Mouse (Mus musculus): ENCODE results near the gene Rab38. TPM values are rescaled to one million over a fixed set of nuclear protein-coding genes. Genes with fewer than 3 reads are reported as not detected.

Rab38 gene
- total RNA-seq, 2 experiments from 2014 or later: 0.44 to 0.48 TPM

GRCm38 (mm10) chr7:88522481-88522880 lies 92.4 kb downstream of the Rab38 start:
- no peak for DNase-seq
- intact Hi-C loops (cut with DNase I): no loop called here

- DNase-seq: no peak
- intact Hi-C loops (cut with DNase I): no loop called here
Observed at GRCm38 (mm10) chr7:88527100-88527671, 97.1 kb downstream of the Rab38 start.

GRCm38 (mm10) chr7:88536127-88536531 lies 106.1 kb downstream of the Rab38 start:
- no peak for DNase-seq
- intact Hi-C loops (cut with DNase I): no loop called here

GRCm38 (mm10) chr7:88536743-88537142 lies 106.7 kb downstream of the Rab38 start:
- intact Hi-C loops (cut with DNase I): no loop called here
- no peak for DNase-seq

Other genes with a start within 250 kb of the Rab38 start
- gene Ctsc, start 152.2 kb upstream of the Rab38 start, total RNA-seq (2021): 10 to 100 TPM; 10.0 to 11.0 TPM